Mouse (Mus musculus): ENCODE results near the gene Ckap5.

Ckap5 gene

DNA sequence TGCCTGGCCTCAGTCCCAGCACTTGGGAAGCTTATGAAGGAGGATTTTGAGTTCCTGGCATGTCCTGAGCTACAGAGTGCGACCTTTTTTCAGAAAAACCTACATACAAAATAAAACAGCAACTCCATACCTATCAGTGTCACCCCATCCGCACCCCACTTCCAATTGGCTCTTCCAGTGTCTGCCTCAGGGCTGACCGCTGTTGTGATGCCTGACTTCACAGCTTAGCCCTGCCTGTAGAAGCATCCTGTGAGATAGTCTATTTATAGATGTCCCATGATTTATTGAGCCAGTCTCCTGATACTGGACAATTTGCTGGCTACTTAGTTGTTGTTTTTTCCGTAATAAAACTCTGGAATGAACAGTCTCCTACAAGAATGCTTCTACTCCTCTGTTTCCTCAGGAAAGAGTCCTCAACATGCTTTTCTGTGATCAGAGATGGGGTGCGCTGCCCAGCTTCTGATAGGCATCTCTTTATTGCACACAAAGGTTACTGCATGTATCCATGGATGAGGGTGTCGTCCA lies 139.9 kb downstream of the Ckap5 start:
- Histone ChIP-seq H3K4me3 (replicated peaks; ENCODE audit: low read length) (no peak overlapping the region), H3K27me3 (ENCODE audit: insufficient read depth, low read length) (no peaks in the 10 kb centered on the region), H3K9me3 (ENCODE audit: low read length) (no peaks in the 10 kb centered on the region), H3K36me3 (ENCODE audit: insufficient read depth, low read length) (peaks cover 65% of the 10 kb centered on the region), H3K4me1 (replicated peaks; ENCODE audit: low read depth, low read length) (peaks cover 30% of the 10 kb centered on the region)
- TF ChIP-seq CTCF (conservative IDR thresholded peaks at IDR 0.05; ENCODE audit: low read length), result no peak
- TF ChIP-seq POU5F1 (IDR thresholded peaks at IDR 0.05; ENCODE audit: borderline replicate concordance, low read length), result no peak
- no peak for TF ChIP-seq NANOG (IDR thresholded peaks at IDR 0.05; ENCODE audit: borderline replicate concordance, low read length)

DNA sequence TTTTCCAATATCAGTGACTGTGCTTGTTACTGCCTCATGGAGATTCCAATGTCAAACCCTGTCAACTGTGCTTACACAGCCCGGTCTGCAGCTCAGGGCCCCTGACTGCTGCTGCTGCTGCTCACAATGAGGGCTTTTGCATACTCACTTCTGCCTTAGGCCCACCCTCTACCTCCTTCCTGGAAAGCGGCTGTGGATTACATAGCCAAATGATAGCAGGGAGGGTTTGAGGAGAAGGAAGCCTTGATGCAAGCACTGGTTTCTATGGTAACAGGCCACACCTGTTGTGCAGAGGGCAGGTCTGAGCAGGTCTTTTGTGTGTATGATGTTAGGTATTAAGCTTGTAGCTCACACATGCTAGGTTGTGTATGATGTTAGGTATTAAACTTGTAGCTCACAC lies 141.2 kb downstream of the Ckap5 start:
- H3K9me3 ChIP-seq (ENCODE audit: low read length), result no peaks in the 10 kb centered on the region
- H3K4me1 ChIP-seq (replicated peaks; ENCODE audit: low read depth, low read length), result peaks cover 36% of the 10 kb centered on the region
- H3K36me3 ChIP-seq (ENCODE audit: insufficient read depth, low read length), result peaks cover 69% of the 10 kb centered on the region
- no peak overlapping the region for H3K4me3 ChIP-seq (replicated peaks; ENCODE audit: low read length)
- no peak for TF ChIP-seq CTCF (conservative IDR thresholded peaks at IDR 0.05; ENCODE audit: low read length)
- TF ChIP-seq POU5F1 (IDR thresholded peaks at IDR 0.05; ENCODE audit: borderline replicate concordance, low read length), result no peak
- TF ChIP-seq NANOG (IDR thresholded peaks at IDR 0.05; ENCODE audit: borderline replicate concordance, low read length), result no peak
- H3K27me3 ChIP-seq (ENCODE audit: insufficient read depth, low read length), result no peaks in the 10 kb centered on the region

DNA sequence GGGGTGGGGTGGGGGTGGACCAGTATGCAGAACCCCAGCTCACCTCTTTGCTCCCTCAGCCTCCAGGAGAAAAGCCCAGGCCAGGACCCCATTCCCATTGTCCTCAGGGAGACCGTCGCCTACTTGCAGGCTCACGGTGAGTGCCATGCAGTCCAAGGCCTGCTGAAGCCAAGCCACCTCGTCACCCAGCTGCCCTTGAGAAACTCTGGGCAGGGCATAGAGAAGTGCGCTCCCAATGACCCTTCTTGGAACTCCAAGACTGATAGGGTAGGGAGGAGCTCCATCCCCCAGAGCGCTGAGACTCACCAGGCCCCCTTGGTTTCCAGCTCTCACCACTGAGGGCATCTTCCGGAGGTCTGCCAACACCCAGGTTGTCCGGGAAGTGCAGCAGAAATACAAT lies 142.8 kb downstream of the Ckap5 start:
- no peak overlapping the region for H3K4me3 ChIP-seq (replicated peaks; ENCODE audit: low read length)

DNA sequence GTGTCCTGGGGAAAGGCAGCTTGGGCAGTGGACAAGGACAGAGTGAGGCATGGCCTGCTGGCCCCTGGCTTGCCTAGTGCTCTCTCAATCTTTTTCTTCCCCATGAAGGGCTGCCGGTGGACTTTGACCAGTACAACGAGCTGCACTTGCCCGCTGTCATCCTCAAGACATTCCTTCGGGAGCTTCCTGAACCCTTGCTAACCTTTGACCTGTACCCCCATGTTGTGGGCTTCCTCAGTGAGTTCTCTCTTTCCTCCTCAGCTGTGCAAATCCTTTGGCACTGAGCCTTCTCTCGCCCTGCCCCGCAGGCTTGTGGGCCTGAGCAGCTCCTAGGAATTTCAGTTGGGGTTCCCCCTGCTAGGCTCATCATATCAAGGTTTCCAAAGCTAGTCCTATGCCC lies 143.5 kb downstream of the Ckap5 start:
- Histone ChIP-seq H3K4me1 (replicated peaks; ENCODE audit: low read depth, low read length) (peaks cover 59% of the 10 kb centered on the region), H3K9me3 (ENCODE audit: low read length) (no peaks in the 10 kb centered on the region), H3K27me3 (ENCODE audit: insufficient read depth, low read length) (no peaks in the 10 kb centered on the region), H3K4me3 (replicated peaks; ENCODE audit: low read length) (no peak overlapping the region), H3K36me3 (ENCODE audit: insufficient read depth, low read length) (peaks cover 70% of the 10 kb centered on the region)
- TF ChIP-seq NANOG (IDR thresholded peaks at IDR 0.05; ENCODE audit: borderline replicate concordance, low read length), result no peak
- TF ChIP-seq CTCF (conservative IDR thresholded peaks at IDR 0.05; ENCODE audit: low read length), result no peak
- no peak for TF ChIP-seq POU5F1 (IDR thresholded peaks at IDR 0.05; ENCODE audit: borderline replicate concordance, low read length)

More for the DNA sequence above, 142.8 kb downstream of the Ckap5 start:
- Histone ChIP-seq H3K4me1 (replicated peaks; ENCODE audit: low read depth, low read length) (peaks cover 51% of the 10 kb centered on the region), H3K9me3 (ENCODE audit: low read length) (no peaks in the 10 kb centered on the region), H3K36me3 (ENCODE audit: insufficient read depth, low read length) (peaks cover 67% of the 10 kb centered on the region), H3K27me3 (ENCODE audit: insufficient read depth, low read length) (no peaks in the 10 kb centered on the region)
- no peak for TF ChIP-seq POU5F1 (IDR thresholded peaks at IDR 0.05; ENCODE audit: borderline replicate concordance, low read length)
- TF ChIP-seq NANOG (IDR thresholded peaks at IDR 0.05; ENCODE audit: borderline replicate concordance, low read length), result no peak
- TF ChIP-seq CTCF (conservative IDR thresholded peaks at IDR 0.05; ENCODE audit: low read length), result no peak

Data from E14TG2a.4 (cell line).